Mouse (Mus musculus) layer of hippocampus, postnatal 14 days (tissue): Measurements from ENCODE around the gene Flot1. TPM values are rescaled to one million over a fixed set of nuclear protein-coding genes. Genes with fewer than 3 reads are reported as not detected.

ENCODE experiments used
- DNase-seq, 2 experiments: peaks; one replicate each; pipeline ENCODE4 v3.0.0; 2021 to 2022; ENCODE audit warnings: low spot score in 2 of 2, mixed read lengths in 1 of 2
- total RNA-seq, 2 experiments: library from RNA; stranded (reverse); gene quantifications; 2 replicates each; pipeline ENCODE4 v1.2.3; 2021

The Flot1 gene
- total RNA-seq, 2 experiments from 2014 or later, result 139 to 147 TPM

GRCm38 (mm10) chr17:35809395-35809794 lies 13.6 kb upstream of the Flot1 start:
- DNase-seq, result no peak

DNA sequence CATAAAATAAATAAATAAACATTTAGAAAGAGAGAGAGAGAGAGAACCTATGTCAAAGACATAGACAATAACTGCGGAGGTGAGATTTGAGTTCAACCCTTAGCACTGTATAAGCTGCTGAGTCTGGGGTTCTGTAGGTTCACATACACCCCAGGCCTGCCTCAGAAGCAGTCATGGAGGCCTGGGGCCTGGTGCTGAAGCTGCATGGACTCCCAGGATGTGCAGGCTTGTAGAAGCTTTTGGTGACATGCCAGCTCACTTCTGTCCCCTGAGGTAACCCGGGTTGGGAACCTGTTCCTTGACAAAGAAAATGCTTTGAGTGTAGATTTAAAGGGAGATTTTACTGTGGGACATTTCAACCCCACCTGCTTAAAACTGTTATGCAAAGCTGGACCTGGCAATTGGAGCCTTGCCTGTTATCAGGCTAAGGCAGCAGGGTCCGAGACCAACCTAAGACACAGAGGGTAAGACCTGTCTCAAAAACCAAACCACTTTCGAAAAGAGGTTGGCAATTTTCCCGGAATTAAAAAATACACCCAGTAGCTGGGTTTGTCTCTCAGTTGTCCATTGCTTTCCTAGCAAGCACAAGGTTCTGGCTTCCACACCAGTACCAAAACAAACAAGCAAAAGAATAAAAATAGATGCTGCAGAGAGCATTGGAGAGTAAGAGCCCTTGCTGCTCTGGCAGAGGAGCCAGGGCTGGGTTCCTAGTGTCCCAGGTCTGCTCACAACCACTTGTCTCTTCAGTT lies 12.0 kb upstream of the Flot1 start:
- DNase-seq, result no peak

- DNase-seq, result no peak
Observed at GRCm38 (mm10) chr17:35812307-35812706, 10.7 kb upstream of the Flot1 start.

DNA sequence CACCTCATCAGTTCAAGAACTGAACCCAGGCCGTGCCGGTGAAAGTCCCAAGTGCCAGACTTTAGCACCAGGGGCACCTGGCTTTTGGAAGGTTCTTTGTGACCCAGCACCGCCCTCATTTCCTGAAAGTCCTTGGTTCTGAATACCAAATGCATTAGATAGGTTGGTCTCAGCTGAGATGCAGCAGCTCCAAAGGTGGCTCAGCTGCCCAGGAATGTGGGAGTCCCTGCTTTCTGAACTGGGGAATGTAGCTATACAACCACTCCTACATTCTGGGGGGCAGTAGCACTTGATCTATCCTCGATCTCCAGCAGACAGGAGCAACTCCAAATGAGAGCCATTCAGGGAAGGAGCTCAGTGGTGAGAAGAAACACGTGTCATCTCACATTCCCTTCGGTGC lies 10.3 kb upstream of the Flot1 start:
- DNase-seq, result no peak

- peak in 1 of 2 experiments; percentile 72 for DNase-seq
Observed at GRCm38 (mm10) chr17:35813245-35813647, 9.8 kb upstream of the Flot1 start.

DNA sequence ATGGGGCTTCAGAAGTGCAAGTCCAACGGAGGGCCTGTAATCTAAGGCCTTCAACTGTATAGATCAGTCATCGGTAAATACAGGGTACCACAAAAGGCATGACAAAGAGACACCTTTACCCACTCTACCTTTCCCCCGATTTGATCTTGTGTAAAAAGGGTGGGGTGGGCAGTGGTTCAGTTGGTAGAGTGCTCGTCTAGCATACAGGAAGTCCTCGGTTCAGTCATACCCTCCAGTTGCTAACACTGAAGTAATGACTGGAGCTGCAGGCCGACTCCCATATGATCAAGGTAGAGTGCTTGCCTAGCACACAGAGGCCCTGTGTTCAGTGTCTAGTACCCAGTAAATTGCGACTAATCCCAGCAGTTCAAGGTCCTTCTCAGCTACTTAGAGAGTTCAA lies 9.4 kb upstream of the Flot1 start:
- DNase-seq, result no peak

DNA sequence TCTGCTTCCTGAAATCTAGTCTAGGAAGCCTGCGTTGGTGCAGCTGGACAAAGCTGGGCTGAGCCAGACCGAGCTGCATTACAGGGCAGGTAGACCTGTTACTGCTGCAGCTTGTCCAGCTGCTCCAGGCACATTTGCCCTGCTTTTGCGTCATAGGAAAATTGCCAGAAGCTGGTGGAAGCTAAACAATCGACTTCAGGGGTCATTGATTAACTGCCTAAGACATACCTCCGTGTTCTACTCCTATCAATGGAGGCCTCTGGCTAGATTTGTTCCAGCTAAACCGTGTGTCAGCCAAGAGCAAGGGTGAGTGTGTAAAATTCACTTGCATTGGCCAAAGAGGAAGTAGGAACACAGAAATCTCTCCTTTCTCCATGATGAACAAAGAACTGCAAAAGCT lies 8.4 kb upstream of the Flot1 start:
- no peak for DNase-seq

GRCm38 (mm10) chr17:35815836-35816235 lies 7.2 kb upstream of the Flot1 start:
- no peak for DNase-seq

- no peak for DNase-seq
Observed at GRCm38 (mm10) chr17:35816686-35817085, 6.3 kb upstream of the Flot1 start.

DNA sequence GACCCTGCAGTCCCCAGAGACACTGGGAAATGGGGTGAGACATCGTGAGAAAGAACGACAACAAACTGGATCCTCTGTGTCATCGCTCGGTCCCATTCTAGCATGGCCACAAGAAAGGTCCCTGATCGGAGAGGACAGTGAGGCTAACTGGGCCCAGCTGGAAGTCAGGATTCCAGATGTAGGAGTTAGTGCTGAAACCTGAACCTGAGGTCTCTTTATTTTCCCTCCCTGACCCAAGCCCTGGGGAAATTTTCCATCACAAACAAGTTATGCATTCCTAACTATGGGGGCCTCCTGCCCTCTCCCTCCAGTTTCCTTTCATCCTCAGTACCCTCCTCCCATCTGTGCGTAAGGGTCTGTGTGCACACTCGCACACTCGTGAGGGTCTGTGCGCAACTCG lies 5.8 kb upstream of the Flot1 start:
- DNase-seq, result no peak

GRCm38 (mm10) chr17:35820111-35820510 lies 2.9 kb upstream of the Flot1 start:
- DNase-seq, result no peak

DNA sequence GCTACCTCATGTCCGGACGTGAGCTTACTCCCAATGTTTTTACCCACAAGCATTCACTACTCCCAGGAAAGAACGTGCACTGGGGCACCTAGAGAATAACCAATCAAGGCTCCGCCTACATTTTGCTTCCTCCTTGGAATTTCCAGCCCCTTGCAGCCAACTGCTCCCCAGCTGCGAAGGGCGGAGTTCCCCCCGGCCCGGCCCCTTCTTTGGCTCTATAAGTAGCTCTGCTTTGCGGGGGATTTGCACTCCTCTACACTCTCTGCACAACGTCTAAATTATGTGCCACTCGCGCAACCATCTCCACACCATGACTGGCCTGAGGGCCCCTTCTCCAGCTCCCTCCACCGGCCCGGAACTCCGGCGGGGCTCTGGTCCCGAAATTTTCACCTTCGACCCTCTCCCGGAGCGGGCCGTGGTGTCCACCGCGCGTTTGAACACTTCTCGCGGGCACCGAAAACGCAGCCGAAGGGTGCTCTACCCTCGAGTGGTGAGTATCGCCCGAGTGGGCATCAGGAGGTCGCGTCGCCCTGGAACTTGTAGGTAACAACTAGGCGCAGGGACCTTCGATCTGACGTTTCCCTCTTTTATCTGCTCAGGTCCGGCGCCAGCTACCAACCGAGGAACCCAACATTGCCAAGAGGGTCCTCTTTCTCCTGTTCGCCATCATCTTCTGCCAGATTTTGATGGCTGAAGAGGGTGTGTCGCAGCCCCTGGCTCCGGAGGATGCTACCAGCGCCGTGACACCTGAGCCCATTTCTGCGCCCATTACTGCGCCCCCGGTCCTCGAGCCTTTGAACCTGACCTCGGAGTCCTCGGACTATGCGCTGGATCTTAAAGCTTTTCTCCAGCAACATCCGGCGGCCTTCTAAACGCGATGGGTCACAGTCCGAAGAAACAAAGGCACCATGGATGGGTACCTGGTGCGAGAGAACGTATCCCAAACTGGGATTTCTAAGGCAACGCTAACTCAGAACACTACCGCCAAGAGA lies 1.3 kb upstream of the Flot1 start, which contains the start of gene Ier3:
Ier3 (plus strand) TSS at position 246 of the 992 bp plus-strand sequence.
- DNase-seq, result peak in 1 of 2 experiments; percentile 59

- DNase-seq, result no peak
Observed at GRCm38 (mm10) chr17:35822564-35822963, 466 bp upstream of the Flot1 start.

- DNase-seq, result no peak
Observed at GRCm38 (mm10) chr17:35824402-35824801, 1.4 kb downstream of the Flot1 start.

DNA sequence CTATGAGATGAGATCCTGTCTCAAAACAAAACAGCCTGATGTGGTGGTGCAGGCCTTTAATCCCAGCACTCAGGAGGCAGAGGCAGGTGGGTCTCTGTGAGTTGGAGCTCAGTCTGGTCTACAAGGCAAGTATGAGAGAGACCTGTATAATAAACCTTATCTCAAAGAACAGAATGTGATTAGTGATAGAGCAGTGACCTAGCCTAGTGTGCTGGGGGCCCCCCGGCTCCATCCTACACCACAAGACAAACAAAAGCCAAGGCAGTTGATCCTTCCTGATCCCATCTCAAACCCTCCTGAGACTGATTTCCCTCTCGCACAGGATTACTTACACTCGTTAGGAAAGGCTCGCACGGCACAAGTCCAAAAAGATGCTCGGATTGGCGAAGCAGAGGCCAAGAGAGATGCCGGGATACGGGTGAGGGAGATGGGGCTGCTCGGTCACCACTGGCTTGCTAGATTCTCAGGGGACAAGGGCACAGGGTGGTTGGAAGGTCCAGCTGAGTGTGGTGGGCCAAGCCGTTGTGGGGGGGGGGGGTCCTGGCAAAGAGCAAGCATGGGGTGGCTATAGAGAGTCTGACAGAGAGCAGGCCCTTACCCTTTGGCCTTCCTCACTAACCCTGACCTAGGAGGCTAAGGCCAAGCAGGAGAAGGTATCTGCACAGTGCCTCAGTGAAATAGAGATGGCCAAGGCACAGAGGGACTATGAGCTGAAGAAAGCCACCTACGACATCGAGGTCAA lies 2.2 kb downstream of the Flot1 start:
- no peak for DNase-seq

DNA sequence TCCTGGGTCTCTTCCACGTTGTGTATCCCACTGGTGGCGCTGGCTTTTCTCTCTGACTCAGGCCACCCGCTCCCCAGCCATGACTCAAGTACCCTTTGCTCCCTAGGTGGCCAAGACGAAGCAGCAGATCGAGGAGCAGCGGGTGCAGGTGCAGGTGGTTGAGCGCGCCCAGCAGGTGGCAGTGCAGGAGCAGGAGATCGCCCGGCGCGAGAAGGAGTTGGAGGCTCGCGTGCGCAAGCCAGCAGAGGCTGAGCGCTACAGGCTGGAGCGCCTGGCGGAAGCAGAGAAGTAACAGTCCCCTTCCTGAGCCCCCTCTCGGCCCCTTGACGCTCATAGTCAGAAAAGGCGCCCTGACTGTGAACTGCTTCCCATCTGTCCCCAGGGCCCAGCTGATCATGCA lies 6.7 kb downstream of the Flot1 start:
- peak; percentile 71 to 77 for DNase-seq

DNA sequence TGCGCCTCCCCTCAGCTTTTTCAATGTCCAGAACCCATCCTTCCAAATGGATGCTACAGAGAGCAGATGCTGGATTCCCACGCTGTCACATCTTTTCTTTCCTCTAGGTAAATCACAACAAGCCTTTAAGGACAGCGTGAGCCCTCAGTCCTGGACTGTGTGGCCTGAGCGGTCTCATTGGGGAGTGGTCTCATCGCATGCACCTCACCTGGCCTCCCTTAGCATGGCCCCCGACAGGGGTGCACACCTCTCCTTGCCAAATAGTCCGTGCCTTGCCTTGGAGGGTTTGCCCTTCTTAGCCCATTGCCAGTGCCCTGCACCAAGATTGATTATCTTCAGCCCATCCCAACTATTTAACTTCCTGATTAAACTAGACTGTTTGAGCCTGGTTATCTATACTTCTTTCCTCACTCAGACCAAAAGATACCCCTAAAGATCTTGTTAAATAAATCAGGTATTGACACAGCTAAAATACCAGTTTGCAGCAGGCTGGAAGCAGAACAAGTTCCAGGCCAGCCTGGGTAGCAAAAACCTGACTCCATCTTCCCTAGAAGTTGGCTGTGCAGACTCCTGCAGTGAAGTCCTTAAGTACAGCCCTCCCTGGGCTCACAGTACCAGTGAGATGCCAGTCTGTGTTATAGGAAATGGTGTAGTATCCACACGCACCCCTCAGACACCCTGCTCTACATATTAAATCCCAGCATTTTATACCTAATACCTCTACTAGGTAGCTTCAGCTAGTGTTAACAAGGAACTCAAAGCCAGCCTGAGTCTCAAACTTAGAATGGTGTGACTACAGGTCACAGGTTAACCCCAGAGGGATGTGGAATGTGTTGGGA lies 9.6 kb downstream of the Flot1 start:
- DNase-seq, result no peak

GRCm38 (mm10) chr17:35833239-35833751 lies 10.3 kb downstream of the Flot1 start:
- DNase-seq, result no peak

DNA sequence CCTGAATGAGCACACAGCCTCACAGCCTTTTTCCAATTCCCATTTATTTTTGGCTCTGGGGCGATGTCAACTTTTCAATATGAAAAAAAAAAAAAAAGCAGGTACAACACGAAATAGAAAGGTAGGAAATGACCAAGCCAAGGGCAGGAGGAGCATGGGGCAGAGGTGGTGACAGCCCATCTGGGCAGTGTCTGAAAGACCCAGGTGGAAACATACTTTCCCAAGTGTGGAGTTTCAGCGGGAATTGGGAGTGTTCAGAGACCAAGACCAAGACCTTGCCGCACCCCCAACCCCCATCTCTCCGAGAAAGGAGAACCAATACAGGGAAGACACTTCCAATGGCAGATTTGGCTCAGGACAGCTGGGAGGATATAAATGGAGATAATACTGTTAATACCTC lies 10.9 kb downstream of the Flot1 start:
- no peak for DNase-seq
